Mouse (Mus musculus): ENCODE data around the gene Ikzf4. TPM values are rescaled to one million over a fixed set of nuclear protein-coding genes. Genes with fewer than 3 reads are reported as not detected.

Ikzf4 gene
- total RNA-seq (2021), result 1 to 10 TPM in 1 of 2 experiments, under 1 TPM in 1; 0.97 to 1.8 TPM
- 0.88 TPM in 2 replicates for polyA plus RNA-seq (2012; rRNA removed)
- long read RNA-seq, partial matches to known transcripts, result 0 of 1 reads
- long read RNA-seq, other reads (novel, unspliced or antisense), result 1 of 1 reads

GRCm38 (mm10) chr10:128645111-128646011 is at the start of gene Ikzf4:
Gene Ikzf4 (minus strand): TSS chr10:128645991.
- Histone ChIP-seq H3K79me2 (replicated peaks; ENCODE audit: control insufficient read depth, insufficient read depth, low read length) (no peaks in the 10 kb centered on the region), H3K27me3 (ENCODE audit: control insufficient read depth, insufficient read depth, low read length) (no peaks in the 10 kb centered on the region), H3K4me3 (peak within 1 kb of the TSS; percentile 57), H3K36me3 (ENCODE audit: control insufficient read depth, insufficient read depth, low read length) (no peaks in the 10 kb centered on the region), H3K27ac (peak within 1 kb of the TSS; percentile 75), H3K9ac (ENCODE audit: low read depth, low read length) (peak within 1 kb of the TSS; percentile 72), H3K4me1 (ENCODE audit: control insufficient read depth, insufficient read depth, low read length) (peaks cover 3% of the 10 kb centered on the region)
- DNase-seq, result peak; percentile 45 to 64
- no peak for TF ChIP-seq POLR2A (IDR thresholded peaks at IDR 0.05; ENCODE audit: insufficient read depth, low read depth, low read length)
- no peak for TF ChIP-seq CTCF (IDR thresholded peaks at IDR 0.05)
- no peak for TF ChIP-seq EP300 (IDR thresholded peaks at IDR 0.05; ENCODE audit: insufficient read depth, low read depth, low read length)
- intact Hi-C loops (cut with DNase I), result no loop called here
- 12% methylated on average over 36 of the region's 36 CpGs for WGBS

- peak overlapping the region; percentile 96 for H3K4me3 ChIP-seq
- intact Hi-C loops (cut with DNase I), result no loop called here
- no peak for TF ChIP-seq EP300 (IDR thresholded peaks at IDR 0.05; ENCODE audit: insufficient read depth, low read depth, low read length)
- no peak for TF ChIP-seq POLR2A (IDR thresholded peaks at IDR 0.05; ENCODE audit: insufficient read depth, low read depth, low read length)
- TF ChIP-seq CTCF (IDR thresholded peaks at IDR 0.05), result no peak
Measured at GRCm38 (mm10) chr10:128695411-128695991, 49.7 kb upstream of the Ikzf4 start.

GRCm38 (mm10) chr10:128674469-128675008 is 28.7 kb upstream of the Ikzf4 start:
- WGBS, result 2% methylated on average over 9 of the region's 9 CpGs
- Histone ChIP-seq H3K79me2 (replicated peaks; ENCODE audit: control insufficient read depth, insufficient read depth, low read length) (no peaks in the 10 kb centered on the region), H3K4me3 (peak overlapping the region; percentile 71), H3K9ac (ENCODE audit: low read depth, low read length) (peak overlapping the region; percentile 86), H3K4me1 (ENCODE audit: control insufficient read depth, insufficient read depth, low read length) (peaks cover 5% of the 10 kb centered on the region), H3K36me3 (ENCODE audit: control insufficient read depth, insufficient read depth, low read length) (no peaks in the 10 kb centered on the region), H3K27me3 (ENCODE audit: control insufficient read depth, insufficient read depth, low read length) (no peaks in the 10 kb centered on the region), H3K27ac (peak overlapping the region; percentile 86)
- intact Hi-C loops (cut with DNase I), result loop anchor here (5.0 kb wide), 3 partner anchors 62 to 127 kb away; partner anchors contain the start of genes Pa2g4, Rpl41 and Zc3h10
- TF ChIP-seq POLR2A (IDR thresholded peaks at IDR 0.05; ENCODE audit: insufficient read depth, low read depth, low read length) (no peak), CTCF (IDR thresholded peaks at IDR 0.05) (peak; percentile 94), EP300 (IDR thresholded peaks at IDR 0.05; ENCODE audit: insufficient read depth, low read depth, low read length) (no peak)
- DNase-seq, result no peak

More at GRCm38 (mm10) chr10:128695411-128695991, 49.7 kb upstream of the Ikzf4 start:
- no peak for DNase-seq
- peaks cover 2% of the 10 kb centered on the region; the same call in 1 of the 2 replicates for H3K4me1 ChIP-seq (ENCODE audit: control insufficient read depth, insufficient read depth, low read length)
- peaks cover 4% of the 10 kb centered on the region for H3K79me2 ChIP-seq (replicated peaks; ENCODE audit: control insufficient read depth, insufficient read depth, low read length)
- peak overlapping the region; percentile 83 for H3K9ac ChIP-seq (ENCODE audit: low read depth, low read length)
- WGBS, result under 1% methylated on average over 22 of the region's 22 CpGs
- no peaks in the 10 kb centered on the region for H3K27me3 ChIP-seq (ENCODE audit: control insufficient read depth, insufficient read depth, low read length)
- no peaks in the 10 kb centered on the region; the same call in none of the 2 replicates for H3K36me3 ChIP-seq (ENCODE audit: control insufficient read depth, insufficient read depth, low read length)
- peak overlapping the region; percentile 94 for H3K27ac ChIP-seq

- peak; percentile 90 to 91 for DNase-seq
- Histone ChIP-seq H3K79me2 (replicated peaks; ENCODE audit: control insufficient read depth, insufficient read depth, low read length) (no peaks in the 10 kb centered on the region), H3K27me3 (ENCODE audit: control insufficient read depth, insufficient read depth, low read length) (no peaks in the 10 kb centered on the region), H3K36me3 (ENCODE audit: control insufficient read depth, insufficient read depth, low read length) (no peaks in the 10 kb centered on the region), H3K4me3 (peak within 1 kb of the TSS; percentile 71), H3K4me1 (ENCODE audit: control insufficient read depth, insufficient read depth, low read length) (peaks cover 5% of the 10 kb centered on the region), H3K27ac (peak within 1 kb of the TSS; percentile 86), H3K9ac (ENCODE audit: low read depth, low read length) (peak within 1 kb of the TSS; percentile 86)
- under 1% methylated on average over 60 of the region's 60 CpGs for WGBS
- TF ChIP-seq CTCF (IDR thresholded peaks at IDR 0.05) (no peak), EP300 (IDR thresholded peaks at IDR 0.05; ENCODE audit: insufficient read depth, low read depth, low read length) (peak; percentile 28; the same call in 1 of the 2 replicates), POLR2A (IDR thresholded peaks at IDR 0.05; ENCODE audit: insufficient read depth, low read depth, low read length) (peak; percentile 62)
- intact Hi-C loops (cut with DNase I), result loop anchor here (1.0 to 5.0 kb wide), 4 partner anchors 48 to 127 kb away; partner anchors contain the start of genes Pa2g4, Rpl41, Rps26 and Zc3h10
Measured at GRCm38 (mm10) chr10:128673763-128674468, 28.1 kb upstream of the Ikzf4 start, which contains the start of gene Suox. Gene Suox (minus strand): TSS chr10:128674073.

GRCm38 (mm10) chr10:128671148-128671547 is 25.4 kb upstream of the Ikzf4 start:
- Histone ChIP-seq H3K4me1 (ENCODE audit: control insufficient read depth, insufficient read depth, low read length) (peaks cover 5% of the 10 kb centered on the region), H3K27me3 (ENCODE audit: control insufficient read depth, insufficient read depth, low read length) (no peaks in the 10 kb centered on the region), H3K79me2 (replicated peaks; ENCODE audit: control insufficient read depth, insufficient read depth, low read length) (no peaks in the 10 kb centered on the region), H3K27ac (no peak overlapping the region), H3K4me3 (no peak overlapping the region), H3K36me3 (ENCODE audit: control insufficient read depth, insufficient read depth, low read length) (no peaks in the 10 kb centered on the region), H3K9ac (ENCODE audit: low read depth, low read length) (no peak overlapping the region)
- intact Hi-C loops (cut with DNase I), result loop anchor here (5.0 kb wide), 3 partner anchors 59 to 124 kb away; partner anchors contain the start of genes Pa2g4, Rpl41 and Zc3h10
- 94% methylated on average over 9 of the region's 9 CpGs for WGBS
- DNase-seq, result no peak
- TF ChIP-seq EP300 (IDR thresholded peaks at IDR 0.05; ENCODE audit: insufficient read depth, low read depth, low read length) (no peak), POLR2A (IDR thresholded peaks at IDR 0.05; ENCODE audit: insufficient read depth, low read depth, low read length) (no peak), CTCF (IDR thresholded peaks at IDR 0.05) (no peak)

All from heart, adult 2 months (tissue).